Mouse (Mus musculus): ENCODE results near the gene Creb1. TPM values are rescaled to one million over a fixed set of nuclear protein-coding genes. Genes with fewer than 3 reads are reported as not detected.

Gene Creb1
- polyA plus RNA-seq, 1 experiment, result 33.8 TPM

GRCm38 (mm10) chr1:64603381-64603780 is 70.9 kb downstream of the Creb1 start:
- no peak for DNase-seq (ENCODE audit: low read depth)
- TF ChIP-seq POLR2A (IDR thresholded peaks at IDR 0.05; ENCODE audit: borderline replicate concordance, extremely low read depth, insufficient read depth, insufficient read length, poor library complexity, severe bottlenecking) (no peak), CTCF (IDR thresholded peaks at IDR 0.05; ENCODE audit: borderline replicate concordance, extremely low read depth, insufficient read depth, insufficient read length) (no peak)

GRCm38 (mm10) chr1:64609145-64609544 is 76.7 kb downstream of the Creb1 start:
- peak; percentile 17 for DNase-seq (ENCODE audit: low read depth)
- no peak for TF ChIP-seq POLR2A (IDR thresholded peaks at IDR 0.05; ENCODE audit: borderline replicate concordance, extremely low read depth, insufficient read depth, insufficient read length, poor library complexity, severe bottlenecking)
- TF ChIP-seq CTCF (IDR thresholded peaks at IDR 0.05; ENCODE audit: borderline replicate concordance, extremely low read depth, insufficient read depth, insufficient read length), result no peak

GRCm38 (mm10) chr1:64609976-64610375 is 77.5 kb downstream of the Creb1 start:
- DNase-seq (ENCODE audit: low read depth), result no peak
- TF ChIP-seq CTCF (IDR thresholded peaks at IDR 0.05; ENCODE audit: borderline replicate concordance, extremely low read depth, insufficient read depth, insufficient read length) (no peak), POLR2A (IDR thresholded peaks at IDR 0.05; ENCODE audit: borderline replicate concordance, extremely low read depth, insufficient read depth, insufficient read length, poor library complexity, severe bottlenecking) (no peak)

GRCm38 (mm10) chr1:64614311-64614710 is 81.9 kb downstream of the Creb1 start:
- TF ChIP-seq CTCF (IDR thresholded peaks at IDR 0.05; ENCODE audit: borderline replicate concordance, extremely low read depth, insufficient read depth, insufficient read length), result no peak
- no peak for TF ChIP-seq POLR2A (IDR thresholded peaks at IDR 0.05; ENCODE audit: borderline replicate concordance, extremely low read depth, insufficient read depth, insufficient read length, poor library complexity, severe bottlenecking)
- no peak for DNase-seq (ENCODE audit: low read depth)

- TF ChIP-seq CTCF (IDR thresholded peaks at IDR 0.05; ENCODE audit: borderline replicate concordance, extremely low read depth, insufficient read depth, insufficient read length) (no peak), POLR2A (IDR thresholded peaks at IDR 0.05; ENCODE audit: borderline replicate concordance, extremely low read depth, insufficient read depth, insufficient read length, poor library complexity, severe bottlenecking) (no peak)
- no peak for DNase-seq (ENCODE audit: low read depth)
These were observed 82.4 kb downstream of the Creb1 start for GRCm38 (mm10) chr1:64614801-64615345.

GRCm38 (mm10) chr1:64615531-64615991 is 83.1 kb downstream of the Creb1 start:
- no peak for DNase-seq (ENCODE audit: low read depth)
- no peak for TF ChIP-seq CTCF (IDR thresholded peaks at IDR 0.05; ENCODE audit: borderline replicate concordance, extremely low read depth, insufficient read depth, insufficient read length)
- no peak for TF ChIP-seq POLR2A (IDR thresholded peaks at IDR 0.05; ENCODE audit: borderline replicate concordance, extremely low read depth, insufficient read depth, insufficient read length, poor library complexity, severe bottlenecking)

GRCm38 (mm10) chr1:64616076-64616475 is 83.6 kb downstream of the Creb1 start:
- no peak for DNase-seq (ENCODE audit: low read depth)
- TF ChIP-seq POLR2A (IDR thresholded peaks at IDR 0.05; ENCODE audit: borderline replicate concordance, extremely low read depth, insufficient read depth, insufficient read length, poor library complexity, severe bottlenecking) (no peak), CTCF (IDR thresholded peaks at IDR 0.05; ENCODE audit: borderline replicate concordance, extremely low read depth, insufficient read depth, insufficient read length) (no peak)

GRCm38 (mm10) chr1:64616531-64616880 is 84.1 kb downstream of the Creb1 start:
- TF ChIP-seq CTCF (IDR thresholded peaks at IDR 0.05; ENCODE audit: borderline replicate concordance, extremely low read depth, insufficient read depth, insufficient read length) (no peak), POLR2A (IDR thresholded peaks at IDR 0.05; ENCODE audit: borderline replicate concordance, extremely low read depth, insufficient read depth, insufficient read length, poor library complexity, severe bottlenecking) (no peak)
- DNase-seq (ENCODE audit: low read depth), result no peak

GRCm38 (mm10) chr1:64616881-64617714 is 84.7 kb downstream of the Creb1 start, which contains the start of gene Mettl21a:
TSS of gene Mettl21a (minus strand) at chr1:64617242.
- DNase-seq (ENCODE audit: low read depth), result peak; percentile 98
- TF ChIP-seq POLR2A (IDR thresholded peaks at IDR 0.05; ENCODE audit: borderline replicate concordance, extremely low read depth, insufficient read depth, insufficient read length, poor library complexity, severe bottlenecking) (peak; percentile 84; the same call in 1 of the 2 replicates), CTCF (IDR thresholded peaks at IDR 0.05; ENCODE audit: borderline replicate concordance, extremely low read depth, insufficient read depth, insufficient read length) (no peak)

- peak; percentile 93 for DNase-seq (ENCODE audit: low read depth)
- TF ChIP-seq POLR2A (IDR thresholded peaks at IDR 0.05; ENCODE audit: borderline replicate concordance, extremely low read depth, insufficient read depth, insufficient read length, poor library complexity, severe bottlenecking) (0 out of 2 replicates have a peak, but pooled peaks have one; percentile 45), CTCF (IDR thresholded peaks at IDR 0.05; ENCODE audit: borderline replicate concordance, extremely low read depth, insufficient read depth, insufficient read length) (peak; percentile 93)
These were observed 85.2 kb downstream of the Creb1 start for GRCm38 (mm10) chr1:64617715-64617984.

- DNase-seq (ENCODE audit: low read depth), result no peak
- TF ChIP-seq POLR2A (IDR thresholded peaks at IDR 0.05; ENCODE audit: borderline replicate concordance, extremely low read depth, insufficient read depth, insufficient read length, poor library complexity, severe bottlenecking) (no peak), CTCF (IDR thresholded peaks at IDR 0.05; ENCODE audit: borderline replicate concordance, extremely low read depth, insufficient read depth, insufficient read length) (no peak)
These were observed 85.8 kb downstream of the Creb1 start for GRCm38 (mm10) chr1:64618226-64618625.

- TF ChIP-seq POLR2A (IDR thresholded peaks at IDR 0.05; ENCODE audit: borderline replicate concordance, extremely low read depth, insufficient read depth, insufficient read length, poor library complexity, severe bottlenecking), result no peak
- no peak for TF ChIP-seq CTCF (IDR thresholded peaks at IDR 0.05; ENCODE audit: borderline replicate concordance, extremely low read depth, insufficient read depth, insufficient read length)
- no peak for DNase-seq (ENCODE audit: low read depth)
These were observed 88.7 kb downstream of the Creb1 start for GRCm38 (mm10) chr1:64621116-64621515.
